Mouse (Mus musculus) lung, embryonic 14.5 days (tissue): ENCODE results near the gene Rrm1. TPM values are rescaled to one million over a fixed set of nuclear protein-coding genes. Genes with fewer than 3 reads are reported as not detected.
"Not testable (repeated sequence)": the region's sequence is repeated elsewhere in the genome, so short reads cannot be mapped to it uniquely, and the experiment has no call there.

Experiments
- ATAC-seq: fragments of 200-750 bp; cut with Nextera tagmentation; 2 replicates; pipeline ENCODE4 v1.8.0; 2017; ENCODE audit warnings: mild to moderate bottlenecking, moderate TSS enrichment, moderate library complexity; ENCODE audit not compliant: insufficient read depth
- DNase-seq: peaks from one replicate; pipeline ENCODE4 v3.0.0-alpha.2; 2015
- H3K27ac ChIP-seq: fragments of 300-500 bp; sonication (generic); 2 replicates; pipeline ENCODE4 v1.5.1; 2014; ENCODE audit warnings: low read depth, mild to moderate bottlenecking, moderate library complexity
- H3K27me3 ChIP-seq: fragments of 300-500 bp; sonication (generic); 2 replicates; pipeline ENCODE4 v1.6.1; 2014; ENCODE audit warnings: low read length, control low read depth; ENCODE audit not compliant: insufficient read depth
- H3K36me3 ChIP-seq: fragments of 300-500 bp; sonication (generic); 2 replicates; pipeline ENCODE4 v1.6.1; 2014; ENCODE audit warnings: control low read depth; ENCODE audit not compliant: insufficient read depth
- H3K4me1 ChIP-seq: fragments of 300-500 bp; sonication (generic); 2 replicates; pipeline ENCODE4 v1.6.1; 2014; ENCODE audit warnings: antibody characterized with exemption, control low read depth; ENCODE audit not compliant: insufficient read depth
- H3K4me2 ChIP-seq: fragments of 300-500 bp; sonication (generic); 2 replicates; pipeline ENCODE4 v1.6.1; 2014; ENCODE audit warnings: mild to moderate bottlenecking
- H3K4me3 ChIP-seq: fragments of 300-500 bp; sonication (generic); 2 replicates; pipeline ENCODE4 v1.5.1; 2014; ENCODE audit warnings: low read depth, low read length
- H3K9ac ChIP-seq: fragments of 300-500 bp; sonication (generic); 2 replicates; pipeline ENCODE4 v1.6.1; 2014
- H3K9me3 ChIP-seq: fragments of 300-500 bp; sonication (generic); 2 replicates; pipeline ENCODE4 v1.6.1; 2016; ENCODE audit warnings: low read depth, low read length, control low read depth
- CTCF ChIP-seq: IDR thresholded peaks from 2 replicates; pipeline ENCODE4 v1.5.1; 2016; ENCODE audit warnings: antibody characterized with exemption, low read depth
- WGBS: fragments of 180-500 bp; shearing (Covaris S2); extraction: QIAGEN DNeasy Blood & Tissue Kit; methylation state at CpG from one replicate; pipeline ENCODE4 v1.1.7; 2014; 5-methylcytosine and 5-hydroxymethylcytosine counted together
- polyA plus RNA-seq: library from polyadenylated mRNA; unstranded; fragments of >200 nt; fragmentation: Nextera tagmentation; extraction: Ambion mirVana; gene quantifications from 2 replicates; pipeline ENCODE4 v1.2.1, GENCODE M21; 2014

Gene Rrm1
- polyA plus RNA-seq, 1 experiment from 2014 or later: 220 TPM

GRCm38 (mm10) chr7:102478425-102478824 is 36.9 kb downstream of the Rrm1 start:
- 78% methylated on average over 4 of the region's 4 CpGs for WGBS

GRCm38 (mm10) chr7:102478926-102479325 is 37.4 kb downstream of the Rrm1 start:
- Histone ChIP-seq H3K36me3 (no peaks in the 10 kb centered on the region), H3K4me3 (no peak overlapping the region), H3K4me1 (peaks cover 7% of the 10 kb centered on the region; the same call in 1 of the 2 replicates), H3K4me2 (no peak overlapping the region), H3K9ac (no peak overlapping the region), H3K9me3 (no peaks in the 10 kb centered on the region), H3K27me3 (no peaks in the 10 kb centered on the region), H3K27ac (no peak overlapping the region)
- WGBS: 48% methylated on average over 3 of the region's 3 CpGs
- no peak for TF ChIP-seq CTCF
- ATAC-seq (peak; percentile 67), DNase-seq (peak; percentile 47)

More at GRCm38 (mm10) chr7:102478425-102478824, 36.9 kb downstream of the Rrm1 start:
- Histone ChIP-seq H3K9me3 (no peaks in the 10 kb centered on the region), H3K36me3 (no peaks in the 10 kb centered on the region), H3K4me3 (no peak overlapping the region), H3K9ac (no peak overlapping the region), H3K4me2 (no peak overlapping the region), H3K4me1 (peaks cover 7% of the 10 kb centered on the region; the same call in 1 of the 2 replicates), H3K27ac (no peak overlapping the region), H3K27me3 (no peaks in the 10 kb centered on the region)
- ATAC-seq (no peak), DNase-seq (peak; percentile 13)
- no peak for TF ChIP-seq CTCF

GRCm38 (mm10) chr7:102479368-102480078 is 38.0 kb downstream of the Rrm1 start:
- H3K4me2 ChIP-seq: no peak overlapping the region
- H3K4me1 ChIP-seq: peaks cover 7% of the 10 kb centered on the region; the same call in 1 of the 2 replicates
- H3K9ac ChIP-seq: no peak overlapping the region
- 42% methylated on average over 5 of the region's 5 CpGs for WGBS
- H3K36me3 ChIP-seq: no peaks in the 10 kb centered on the region
- H3K27me3 ChIP-seq: no peaks in the 10 kb centered on the region
- ATAC-seq: peak; percentile 25; the same call in 1 of the 2 replicates
- peak; percentile 63 for DNase-seq
- no peak overlapping the region for H3K4me3 ChIP-seq
- H3K27ac ChIP-seq: no peak overlapping the region
- no peak for TF ChIP-seq CTCF
- no peaks in the 10 kb centered on the region for H3K9me3 ChIP-seq

GRCm38 (mm10) chr7:102480821-102481220 is 39.3 kb downstream of the Rrm1 start:
- TF ChIP-seq CTCF: no peak
- no peaks in the 10 kb centered on the region for H3K36me3 ChIP-seq
- H3K4me3 ChIP-seq: no peak overlapping the region
- H3K9me3 ChIP-seq: no peaks in the 10 kb centered on the region
- H3K4me2 ChIP-seq: no peak overlapping the region
- no peaks in the 10 kb centered on the region for H3K27me3 ChIP-seq
- peaks cover 7% of the 10 kb centered on the region; the same call in 1 of the 2 replicates for H3K4me1 ChIP-seq
- H3K27ac ChIP-seq: no peak overlapping the region
- WGBS: 29% methylated on average over 4 of the region's 4 CpGs
- DNase-seq (peak; percentile 60), ATAC-seq (peak; percentile 66)
- no peak overlapping the region for H3K9ac ChIP-seq

DNA sequence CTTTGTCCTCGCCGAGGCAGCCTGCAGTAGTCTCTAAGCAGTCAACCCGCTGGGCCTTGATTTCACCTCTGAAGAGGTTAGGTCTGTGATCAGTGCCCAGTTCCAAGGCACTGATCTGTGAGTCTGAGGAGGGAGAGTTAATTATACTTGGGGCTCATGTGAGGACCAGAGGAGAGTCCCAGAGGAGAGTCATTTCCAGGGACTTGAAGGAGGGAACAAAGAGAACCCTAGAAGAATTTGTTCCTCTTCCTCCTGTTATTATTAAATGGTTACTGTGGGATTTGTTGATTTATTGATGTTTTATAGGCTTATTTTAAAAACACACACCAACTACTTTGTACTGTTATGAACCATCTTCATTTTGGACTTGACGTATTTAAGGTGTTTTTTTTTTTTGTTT is 40.1 kb downstream of the Rrm1 start, which contains the start of gene Olfr543:
TSS of gene Olfr543 (minus strand) at position 101 of the 400 bp plus-strand sequence.
- Histone ChIP-seq H3K4me2 (no peak within 1 kb of the TSS), H3K4me1 (peaks cover 7% of the 10 kb centered on the region; the same call in 1 of the 2 replicates), H3K9me3 (no peaks in the 10 kb centered on the region), H3K36me3 (no peaks in the 10 kb centered on the region), H3K9ac (no peak within 1 kb of the TSS), H3K27me3 (no peaks in the 10 kb centered on the region), H3K4me3 (no peak within 1 kb of the TSS), H3K27ac (no peak within 1 kb of the TSS)
- ATAC-seq: no peak
- DNase-seq: no peak
- 85% methylated on average over 4 of the region's 4 CpGs for WGBS
- no peak for TF ChIP-seq CTCF

DNA sequence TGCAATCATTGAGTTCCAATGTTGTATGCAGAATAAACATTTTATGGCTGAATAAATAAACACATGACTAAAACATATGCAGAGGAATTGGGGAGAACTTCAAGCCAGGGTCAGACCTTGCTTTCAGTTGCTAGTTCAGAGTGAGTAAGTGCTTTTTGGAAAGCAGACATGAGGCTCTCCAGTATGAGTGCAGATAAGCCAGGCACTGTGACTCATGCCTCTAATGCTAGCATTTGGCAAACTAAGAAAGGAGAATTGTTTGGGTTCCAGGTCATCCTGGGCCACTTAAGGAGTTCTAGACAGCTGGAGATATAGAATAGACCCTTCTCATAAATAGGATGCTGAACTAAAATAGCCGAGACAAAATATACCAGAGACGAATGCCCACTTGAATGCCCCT is 42.2 kb downstream of the Rrm1 start:
- H3K9ac ChIP-seq: no peak overlapping the region
- no peaks in the 10 kb centered on the region for H3K9me3 ChIP-seq
- no peak overlapping the region for H3K4me2 ChIP-seq
- H3K4me1 ChIP-seq: peaks cover 7% of the 10 kb centered on the region; the same call in 1 of the 2 replicates
- H3K27me3 ChIP-seq: no peaks in the 10 kb centered on the region
- no peak for TF ChIP-seq CTCF
- DNase-seq (no peak), ATAC-seq (no peak)
- no peaks in the 10 kb centered on the region for H3K36me3 ChIP-seq
- H3K4me3 ChIP-seq: no peak overlapping the region
- WGBS: 78% methylated on average over 2 of the region's 2 CpGs
- no peak overlapping the region for H3K27ac ChIP-seq

DNA sequence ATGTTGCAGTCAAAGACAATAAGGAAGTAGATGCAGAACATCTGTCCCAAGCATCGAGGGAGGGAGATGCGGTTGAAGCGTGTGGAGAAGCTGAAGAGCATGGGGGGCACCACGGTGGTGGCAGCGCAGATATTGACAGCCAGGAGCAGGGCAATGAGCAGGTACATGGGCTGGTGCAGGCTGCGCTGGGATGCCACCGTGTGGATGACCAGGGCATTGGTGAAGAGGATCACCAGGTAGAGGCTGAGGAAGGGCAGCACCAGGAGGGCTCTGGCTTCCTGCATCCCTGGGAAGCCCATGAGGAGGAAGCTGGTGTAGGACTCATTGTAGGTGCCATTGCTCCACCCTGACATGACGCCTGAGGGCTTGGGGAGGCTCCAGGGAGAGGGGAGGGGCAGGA is 43.3 kb downstream of the Rrm1 start:
- DNase-seq, ATAC-seq, H3K4me2 ChIP-seq, H3K27ac ChIP-seq, H3K9ac ChIP-seq, H3K4me3 ChIP-seq, H3K27me3 ChIP-seq, H3K36me3 ChIP-seq, H3K9me3 ChIP-seq, H3K4me1 ChIP-seq: not testable (repeated sequence)
- 57% methylated on average over 6 of the region's 8 CpGs for WGBS
